Comparison of ENCODE assay signal across 9 mouse cellular contexts in the genomic region with DNA sequence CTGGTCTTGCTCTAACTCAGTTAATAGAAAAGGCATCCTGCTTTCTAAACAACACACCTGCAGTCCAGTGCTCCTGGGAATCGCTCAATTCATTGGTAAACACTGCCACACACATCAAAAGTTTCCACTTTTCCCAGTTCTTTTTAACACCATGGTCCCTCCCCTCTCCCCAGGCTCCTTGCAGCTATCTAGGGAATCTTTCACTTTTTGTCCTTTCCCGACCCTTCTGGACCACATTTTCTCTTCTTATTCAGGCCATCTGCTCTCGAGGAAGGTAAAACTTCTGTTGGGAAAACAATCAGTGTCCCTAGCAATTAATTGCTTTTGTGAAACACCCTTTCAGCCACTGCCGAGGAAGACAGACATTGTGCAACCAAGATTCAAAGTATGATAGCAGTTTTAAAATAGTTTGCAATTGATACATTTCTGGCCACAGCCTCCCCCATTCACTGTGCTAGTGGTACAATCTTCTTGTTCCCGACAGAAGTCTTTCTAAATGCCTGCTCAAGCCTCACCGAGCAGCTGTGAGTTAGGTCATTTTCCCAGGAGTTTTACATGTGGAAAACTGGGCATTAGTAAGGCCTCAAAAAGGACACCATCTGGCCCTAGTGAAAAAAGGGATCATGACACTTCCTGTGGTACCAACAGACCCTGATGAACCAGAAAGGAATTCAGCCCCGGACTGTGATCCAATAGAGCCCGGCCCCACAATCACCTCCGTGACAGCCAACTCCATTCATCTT.
DNase-seq lines count a peak whose midpoint lies in the region; ATAC-seq and TF ChIP-seq lines count a peak whose summit lies in the region.
"Had no signal": no experiment of that assay in that cellular context is flagged by ENCODE, and none has a peak within 500 bp of the region (broad histone marks: within the 10 kb centered on the region; RNA-seq: fewer than 3 reads in every experiment).

No protein-coding gene starts in this region.

- H3K4me3 ChIP-seq in forebrain, embryonic 16.5 days (replicated peaks; ENCODE audit: low read length) = 0 out of 2 replicates have a peak overlapping the region, but pooled peaks have one; percentile 1
- 0 out of 2 replicates have a peak overlapping the region, but pooled peaks have one; percentile 10 for H3K4me3 ChIP-seq in limb, embryonic 10.5 days
- no peak overlapping the region for H3K4me3 ChIP-seq in stomach, embryonic 15.5 days (replicated peaks)
- no peak overlapping the region for H3K4me3 ChIP-seq in liver, postnatal 0 days (ENCODE audit: low read depth, low read length)

- TF ChIP-seq EP300 in liver, postnatal 0 days (IDR thresholded peaks at IDR 0.05; ENCODE audit: low read depth) = no peak

- H3K9ac ChIP-seq in forebrain, embryonic 16.5 days (replicated peaks; ENCODE audit: low read depth, low read length) = no peak overlapping the region
- H3K9ac ChIP-seq in stomach, embryonic 15.5 days = no peak overlapping the region
- H3K9ac ChIP-seq in liver, postnatal 0 days (replicated peaks) = no peak overlapping the region

- peak overlapping the region; percentile 67 for H3K27ac ChIP-seq in forebrain, embryonic 16.5 days (ENCODE audit: low read length)
- H3K27ac ChIP-seq in limb, embryonic 10.5 days = no peak overlapping the region
- no peak overlapping the region for H3K27ac ChIP-seq in stomach, embryonic 15.5 days
- no peak overlapping the region for H3K27ac ChIP-seq in liver, postnatal 0 days (ENCODE audit: low read depth)

- peak; percentile 29 for DNase-seq in left cerebral cortex, postnatal 4 days
- no peak for DNase-seq in left cerebral cortex, adult 18-20 months (ENCODE audit: low spot score in 2 of 2)
- peak; percentile 31 for DNase-seq in limb, embryonic 10.5 days (ENCODE audit: low spot score)
- no peak for DNase-seq in adrenal gland, adult 18-20 months (ENCODE audit: low spot score in 2 of 2)
- no peak for DNase-seq in gastrocnemius, postnatal 25 days
- DNase-seq in liver, postnatal 0 days = no peak
- DNase-seq: cerebellum, adult 8-10 months had no signal

- H3K27me3 ChIP-seq in forebrain, embryonic 16.5 days (replicated peaks; ENCODE audit: control insufficient read depth, insufficient read depth, low read length) = no peaks in the 10 kb centered on the region
- no peaks in the 10 kb centered on the region for H3K27me3 ChIP-seq in limb, embryonic 10.5 days (ENCODE audit: low read depth, poor library complexity, severe bottlenecking)
- H3K27me3 ChIP-seq in stomach, embryonic 15.5 days (replicated peaks) = no peaks in the 10 kb centered on the region
- H3K27me3 ChIP-seq in liver, postnatal 0 days (ENCODE audit: insufficient read depth, low read length) = no peaks in the 10 kb centered on the region

- H3K4me2 ChIP-seq in forebrain, embryonic 16.5 days (ENCODE audit: low read length) = peak overlapping the region; percentile 37
- H3K4me2 ChIP-seq in stomach, embryonic 15.5 days = peak overlapping the region; percentile 30
- no peak overlapping the region for H3K4me2 ChIP-seq in liver, postnatal 0 days (ENCODE audit: low read depth, low read length)

- WGBS in forebrain, embryonic 16.5 days = 2% methylated on average over 9 of the region's 9 CpGs
- WGBS in limb, embryonic 10.5 days = 18% methylated on average over 9 of the region's 9 CpGs
- 9% methylated on average over 9 of the region's 9 CpGs for WGBS in stomach, embryonic 15.5 days
- 19% methylated on average over 9 of the region's 9 CpGs for WGBS in liver, postnatal 0 days (ENCODE audit: insufficient replicate concordance)

- peak; percentile 88 for ATAC-seq in forebrain, embryonic 16.5 days
- no peak for ATAC-seq in stomach, embryonic 15.5 days (ENCODE audit: insufficient read depth, low FRiP score, low read depth)
- no peak for ATAC-seq in liver, postnatal 0 days

- no peaks in the 10 kb centered on the region for H3K36me3 ChIP-seq in forebrain, embryonic 16.5 days (ENCODE audit: control insufficient read depth, insufficient read depth)
- H3K36me3 ChIP-seq in limb, embryonic 10.5 days = no peaks in the 10 kb centered on the region
- no peaks in the 10 kb centered on the region for H3K36me3 ChIP-seq in stomach, embryonic 15.5 days
- no peaks in the 10 kb centered on the region for H3K36me3 ChIP-seq in liver, postnatal 0 days (replicated peaks; ENCODE audit: insufficient read depth, low read length)

- intact Hi-C loops in left cerebral cortex, postnatal 4 days (cut with DNase I) = no loop called here

- TF ChIP-seq CTCF in liver, postnatal 0 days (IDR thresholded peaks at IDR 0.05; ENCODE audit: low read depth) = no peak

- peaks cover 20% of the 10 kb centered on the region for H3K4me1 ChIP-seq in forebrain, embryonic 16.5 days (replicated peaks; ENCODE audit: control insufficient read depth, insufficient read depth, low read length)
- peaks cover 4% of the 10 kb centered on the region for H3K4me1 ChIP-seq in limb, embryonic 10.5 days
- no peaks in the 10 kb centered on the region for H3K4me1 ChIP-seq in stomach, embryonic 15.5 days
- H3K4me1 ChIP-seq in liver, postnatal 0 days (ENCODE audit: insufficient read depth) = no peaks in the 10 kb centered on the region

- no peaks in the 10 kb centered on the region for H3K9me3 ChIP-seq in forebrain, embryonic 16.5 days (ENCODE audit: control insufficient read depth, low read length)
- H3K9me3 ChIP-seq in limb, embryonic 10.5 days (replicated peaks) = no peaks in the 10 kb centered on the region
- no peaks in the 10 kb centered on the region for H3K9me3 ChIP-seq in stomach, embryonic 15.5 days
- H3K9me3 ChIP-seq in liver, postnatal 0 days (ENCODE audit: low read length) = no peaks in the 10 kb centered on the region

Comparison
In these comparisons a context has a peak if more than half of its experiments do, and no peak if none do; other contexts are left out.
1. DNase-seq: peak in left cerebral cortex, postnatal 4 days (single experiment) and limb, embryonic 10.5 days (single experiment); none in left cerebral cortex, adult 18-20 months (0 of 2), adrenal gland, adult 18-20 months (0 of 2), gastrocnemius, postnatal 25 days (single experiment) and liver, postnatal 0 days (single experiment).
2. H3K4me3 ChIP-seq: peak in forebrain, embryonic 16.5 days (single experiment) and limb, embryonic 10.5 days (single experiment); none in stomach, embryonic 15.5 days (single experiment) and liver, postnatal 0 days (single experiment).